Mouse (Mus musculus) heart, embryonic 15.5 days (tissue): ENCODE data around the gene Rasl10a. TPM values are rescaled to one million over a fixed set of nuclear protein-coding genes. Genes with fewer than 3 reads are reported as not detected.
"Not testable (repeated sequence)": the region's sequence is repeated elsewhere in the genome, so short reads cannot be mapped to it uniquely, and the experiment has no call there.

Source experiments
- ATAC-seq: fragments of 200-750 bp; cut with Nextera tagmentation; replicated peaks from 2 replicates; pipeline ENCODE4 v1.8.0; 2017; ENCODE audit warnings: low read depth, moderate TSS enrichment; ENCODE audit not compliant: insufficient number of reproducible peaks, insufficient read depth, low FRiP score
- H3K27ac ChIP-seq: fragments of 300-500 bp; sonication (generic); 2 replicates; pipeline ENCODE4 v1.5.1; 2015; ENCODE audit warnings: mild to moderate bottlenecking, inconsistent platforms
- H3K27me3 ChIP-seq: fragments of 300-500 bp; sonication (generic); 2 replicates; pipeline ENCODE4 v1.6.1; 2015; ENCODE audit warnings: inconsistent platforms
- H3K36me3 ChIP-seq: fragments of 300-500 bp; sonication (generic); 2 replicates; pipeline ENCODE4 v1.6.1; 2015; ENCODE audit warnings: mild to moderate bottlenecking, inconsistent platforms
- H3K4me1 ChIP-seq: fragments of 300-500 bp; sonication (generic); replicated peaks from 2 replicates; pipeline ENCODE4 v1.6.1; 2015; ENCODE audit warnings: inconsistent platforms
- H3K4me2 ChIP-seq: fragments of 300-500 bp; sonication (generic); 2 replicates; pipeline ENCODE4 v1.6.1; 2015; ENCODE audit warnings: inconsistent platforms, mild to moderate bottlenecking, moderate library complexity
- H3K4me3 ChIP-seq: fragments of 300-500 bp; sonication (generic); 2 replicates; pipeline ENCODE4 v1.5.1; 2015; ENCODE audit warnings: mild to moderate bottlenecking, inconsistent platforms
- H3K9ac ChIP-seq: fragments of 300-500 bp; sonication (generic); 2 replicates; pipeline ENCODE4 v1.6.1; 2015; ENCODE audit warnings: mild to moderate bottlenecking, inconsistent platforms
- H3K9me3 ChIP-seq: fragments of 300-500 bp; sonication (generic); replicated peaks from 2 replicates; pipeline ENCODE4 v1.6.1; 2016; ENCODE audit warnings: inconsistent platforms
- WGBS: fragments of 180-500 bp; shearing (Covaris S2); methylation state at CpG from one replicate; pipeline ENCODE4 v1.1.7; 2015; ENCODE audit warnings: mixed read lengths; 5-methylcytosine and 5-hydroxymethylcytosine counted together
- polyA plus RNA-seq: library from polyadenylated mRNA; unstranded; fragments of >200 nt; fragmentation: Nextera tagmentation; extraction: Ambion mirVana; gene quantifications from 2 replicates; pipeline ENCODE4 v1.2.1, GENCODE M21; 2015

Gene Rasl10a
- polyA plus RNA-seq, 1 experiment from 2014 or later, result 0.96 TPM

DNA sequence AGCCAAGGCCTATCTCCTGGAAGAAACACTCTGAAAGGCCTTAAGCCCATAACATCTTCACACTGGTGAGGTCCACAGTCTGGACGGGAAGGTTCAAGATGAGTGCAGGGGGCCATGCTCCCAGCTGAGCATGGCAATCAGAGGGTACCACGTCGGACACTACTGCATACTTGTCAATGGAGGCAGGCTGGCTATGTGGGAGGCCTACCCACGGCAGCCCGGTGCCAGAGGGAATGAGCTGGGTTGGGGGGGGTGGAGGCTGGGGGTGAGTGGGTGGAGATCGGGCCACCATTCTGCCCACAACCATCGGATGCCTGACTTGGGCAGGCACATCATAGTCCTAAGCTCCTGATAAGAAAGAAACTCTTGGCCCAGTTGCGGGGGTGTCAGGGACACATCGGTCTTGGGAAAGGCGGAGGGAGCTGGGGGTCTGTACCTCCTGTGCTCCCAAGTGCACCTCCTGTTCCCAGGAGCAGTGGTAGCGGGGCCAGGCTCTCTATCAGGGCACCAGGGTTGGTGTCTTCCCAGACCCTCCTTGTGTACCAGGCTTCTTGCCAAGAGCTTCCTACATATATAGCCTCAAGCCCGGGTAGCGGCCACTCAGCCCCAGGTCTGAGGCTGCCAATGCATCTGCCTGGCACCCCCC is 5.1 kb downstream of the Rasl10a start:
- Histone ChIP-seq H3K4me3 (0 out of 2 replicates have a peak overlapping the region, but pooled peaks have one; percentile 45), H3K9me3 (no peaks in the 10 kb centered on the region), H3K9ac (no peak overlapping the region), H3K27me3 (peaks cover 53% of the 10 kb centered on the region), H3K4me1 (peaks cover 60% of the 10 kb centered on the region), H3K4me2 (peak overlapping the region; percentile 95; the same call in 1 of the 2 replicates), H3K27ac (no peak overlapping the region), H3K36me3 (peaks cover 3% of the 10 kb centered on the region)
- ATAC-seq, result no peak
- WGBS, result 60% methylated on average over 13 of the region's 13 CpGs

- peak overlapping the region; percentile 74; the same call in 1 of the 2 replicates for H3K9ac ChIP-seq
- H3K36me3 ChIP-seq, result peaks cover 11% of the 10 kb centered on the region
- peak overlapping the region; percentile 95 for H3K4me2 ChIP-seq
- no peaks in the 10 kb centered on the region for H3K9me3 ChIP-seq
- H3K4me1 ChIP-seq, result peaks cover 54% of the 10 kb centered on the region
- WGBS, result 63% methylated on average over 31 of the region's 31 CpGs
- no peak overlapping the region for H3K27ac ChIP-seq
- H3K27me3 ChIP-seq, result peaks cover 47% of the 10 kb centered on the region
- H3K4me3 ChIP-seq, result peak overlapping the region; percentile 69
- ATAC-seq, result no peak
Observed at GRCm38 (mm10) chr11:5063561-5064281, 5.8 kb downstream of the Rasl10a start.

GRCm38 (mm10) chr11:5064282-5065055 is 6.5 kb downstream of the Rasl10a start:
- H3K4me3 ChIP-seq, result peak overlapping the region; percentile 69
- H3K27me3 ChIP-seq, result peaks cover 40% of the 10 kb centered on the region
- peak overlapping the region; percentile 47 for H3K27ac ChIP-seq
- peak overlapping the region; percentile 95 for H3K4me2 ChIP-seq
- H3K36me3 ChIP-seq, result peaks cover 18% of the 10 kb centered on the region
- ATAC-seq, result no peak
- 17% methylated on average over 38 of the region's 38 CpGs for WGBS
- H3K9me3 ChIP-seq, result no peaks in the 10 kb centered on the region
- H3K4me1 ChIP-seq, result peaks cover 47% of the 10 kb centered on the region
- peak overlapping the region; percentile 74 for H3K9ac ChIP-seq

DNA sequence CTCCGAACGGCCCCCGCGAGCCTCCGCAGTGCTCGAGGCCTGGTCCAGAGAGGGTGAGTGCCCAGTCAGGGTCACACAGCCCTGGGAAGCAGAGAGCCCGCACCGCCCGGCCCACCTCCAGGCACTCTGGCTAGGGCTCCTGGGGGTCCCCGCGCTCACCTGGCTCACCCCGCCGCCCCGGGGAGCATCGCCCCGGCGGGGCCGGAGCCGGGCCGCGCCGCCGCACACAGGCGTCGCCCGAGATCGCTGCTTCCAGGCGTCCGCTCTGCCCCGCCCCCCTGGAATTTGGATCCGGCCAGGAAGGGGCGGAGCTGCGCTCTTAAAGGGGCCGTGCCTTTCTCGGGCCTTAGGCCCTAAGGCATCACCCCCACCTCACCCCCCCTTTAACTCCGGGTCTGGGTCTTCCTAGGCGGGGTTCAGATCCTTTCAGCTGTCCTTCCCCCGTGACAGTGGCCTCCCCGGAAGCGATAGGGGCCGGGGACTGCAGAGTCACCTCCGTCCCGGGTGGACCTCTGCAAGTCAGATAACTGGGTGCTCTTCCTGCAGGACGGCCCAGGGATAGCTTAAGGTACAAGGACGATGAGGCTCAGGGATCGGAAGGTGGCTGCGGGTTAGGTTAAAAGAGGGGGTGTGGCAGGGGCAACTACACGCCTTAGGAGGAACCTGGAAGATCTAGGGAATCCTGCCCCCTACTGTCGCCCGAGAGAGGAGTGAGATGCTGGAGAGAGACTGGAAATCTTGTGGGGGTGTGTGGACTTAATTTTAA is 7.3 kb downstream of the Rasl10a start, which contains the start of gene Gas2l1:
Gas2l1 (minus strand) TSS at position 272 of the 766 bp plus-strand sequence.
- Histone ChIP-seq H3K27ac (peak within 1 kb of the TSS; percentile 47), H3K4me2 (peak within 1 kb of the TSS; percentile 95), H3K36me3 (peaks cover 24% of the 10 kb centered on the region), H3K9ac (peak within 1 kb of the TSS; percentile 74), H3K9me3 (no peaks in the 10 kb centered on the region), H3K4me3 (peak within 1 kb of the TSS; percentile 69), H3K27me3 (peaks cover 32% of the 10 kb centered on the region), H3K4me1 (peaks cover 42% of the 10 kb centered on the region)
- ATAC-seq, result peak; percentile 87
- WGBS, result under 1% methylated on average over 50 of the region's 50 CpGs

DNA sequence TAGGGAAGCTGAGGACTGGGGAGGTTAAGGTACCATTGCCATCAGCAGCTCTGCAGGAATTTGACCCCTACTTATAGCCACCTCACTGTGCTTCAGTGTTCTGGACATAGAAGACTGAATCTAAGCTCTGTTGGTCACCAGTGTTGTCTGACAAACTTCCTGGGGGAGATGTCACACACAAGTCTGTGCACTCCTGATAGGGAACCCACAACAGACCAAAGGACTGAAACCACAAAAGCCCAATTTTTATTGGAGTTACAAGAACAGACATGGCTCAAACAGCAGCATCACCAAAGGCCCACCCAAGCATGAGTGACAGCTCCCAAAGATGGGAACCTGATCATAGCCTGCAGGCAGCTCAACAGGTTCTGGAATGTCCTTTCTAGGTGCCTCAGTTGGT is 9.1 kb downstream of the Rasl10a start:
- Histone ChIP-seq H3K9me3 (no peaks in the 10 kb centered on the region), H3K4me3 (no peak overlapping the region), H3K9ac (no peak overlapping the region), H3K36me3 (peaks cover 42% of the 10 kb centered on the region), H3K27me3 (peaks cover 14% of the 10 kb centered on the region), H3K27ac (no peak overlapping the region), H3K4me2 (no peak overlapping the region), H3K4me1 (peaks cover 29% of the 10 kb centered on the region)
- no peak for ATAC-seq

- 82% methylated on average over 9 of the region's 9 CpGs for WGBS
- Histone ChIP-seq H3K9me3 (no peaks in the 10 kb centered on the region), H3K27me3 (peaks cover 3% of the 10 kb centered on the region; the same call in 1 of the 2 replicates), H3K4me2 (no peak overlapping the region), H3K27ac (no peak overlapping the region), H3K9ac (no peak overlapping the region), H3K36me3 (peaks cover 55% of the 10 kb centered on the region), H3K4me3 (no peak overlapping the region), H3K4me1 (peaks cover 16% of the 10 kb centered on the region)
- ATAC-seq, result no peak
Observed at GRCm38 (mm10) chr11:5068126-5068971, 10.4 kb downstream of the Rasl10a start.

DNA sequence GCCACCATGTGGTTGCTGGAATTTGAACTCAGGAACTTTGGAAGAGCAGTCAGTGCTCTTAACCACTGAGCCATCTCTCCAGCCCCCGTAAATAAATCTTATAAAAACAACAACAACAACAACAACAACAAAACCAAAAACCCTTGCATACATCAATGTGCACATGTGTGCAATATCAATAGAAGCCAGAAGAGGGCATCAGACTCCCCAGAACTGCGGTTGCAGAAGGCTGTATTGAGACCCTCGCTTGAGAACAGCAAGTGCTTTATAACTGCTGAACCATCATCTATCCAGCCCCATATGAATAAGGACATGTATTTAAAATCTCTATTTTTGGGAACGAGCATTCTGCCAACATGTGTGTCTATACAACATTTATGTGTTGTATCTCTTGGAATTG is 17.0 kb downstream of the Rasl10a start:
- Histone ChIP-seq H3K4me3 (no peak overlapping the region), H3K4me1 (no peaks in the 10 kb centered on the region), H3K27ac (no peak overlapping the region), H3K4me2 (no peak overlapping the region), H3K9me3 (no peaks in the 10 kb centered on the region), H3K9ac (no peak overlapping the region), H3K36me3 (peaks cover 80% of the 10 kb centered on the region), H3K27me3 (no peaks in the 10 kb centered on the region)
- ATAC-seq, result no peak
- WGBS, result 79% methylated on average over 4 of the region's 4 CpGs

DNA sequence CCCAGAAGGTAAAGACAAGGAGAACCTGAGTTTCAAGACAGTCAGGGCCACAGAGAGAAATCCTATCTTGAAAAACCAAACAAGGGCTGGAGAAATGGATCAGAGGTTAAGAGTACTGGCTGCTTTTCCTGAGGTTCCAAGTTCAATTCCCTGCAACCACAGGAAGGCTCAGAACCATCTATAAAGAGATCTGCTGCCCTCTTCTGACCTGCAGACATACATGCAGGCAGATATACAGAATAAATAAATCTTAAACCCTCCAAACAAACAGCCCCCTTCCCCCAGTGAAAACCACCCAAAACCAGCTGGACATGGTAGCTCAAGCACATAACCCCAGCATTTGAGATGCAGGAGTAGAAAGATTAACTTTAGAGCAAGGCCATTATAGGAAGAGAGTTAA is 17.8 kb downstream of the Rasl10a start:
- H3K36me3 ChIP-seq, result peaks cover 77% of the 10 kb centered on the region
- no peak overlapping the region for H3K4me3 ChIP-seq
- H3K9ac ChIP-seq, result no peak overlapping the region
- no peaks in the 10 kb centered on the region for H3K9me3 ChIP-seq
- no peaks in the 10 kb centered on the region for H3K4me1 ChIP-seq
- H3K27me3 ChIP-seq, result no peaks in the 10 kb centered on the region
- H3K4me2 ChIP-seq, result no peak overlapping the region
- no peak for ATAC-seq
- no peak overlapping the region for H3K27ac ChIP-seq

DNA sequence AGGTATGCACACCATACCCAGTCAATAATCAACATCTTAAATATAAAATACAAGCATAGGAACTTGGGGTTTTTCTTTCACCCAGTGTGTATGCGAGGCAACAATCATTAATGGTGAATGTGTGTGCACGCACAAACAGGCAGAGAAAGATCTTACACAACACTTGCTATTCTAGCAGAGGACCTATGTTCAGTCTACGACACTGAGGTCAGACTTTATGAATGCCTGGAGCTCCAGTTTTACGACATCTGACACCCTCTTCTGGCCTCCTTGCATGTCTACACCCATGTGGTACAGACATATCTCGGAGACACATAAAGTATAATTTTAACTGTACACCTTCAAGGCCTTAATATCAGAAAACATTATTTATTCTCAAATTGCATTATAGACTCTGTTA is 18.9 kb downstream of the Rasl10a start:
- peaks cover 73% of the 10 kb centered on the region for H3K36me3 ChIP-seq
- 77% methylated on average over 4 of the region's 5 CpGs for WGBS
- H3K27me3 ChIP-seq, ATAC-seq, H3K4me1 ChIP-seq, H3K9ac ChIP-seq, H3K4me2 ChIP-seq, H3K4me3 ChIP-seq, H3K27ac ChIP-seq, H3K9me3 ChIP-seq: not testable (repeated sequence)

GRCm38 (mm10) chr11:5089147-5089546 is 31.2 kb downstream of the Rasl10a start:
- 96% methylated on average over 1 of the region's 1 CpGs for WGBS

More at GRCm38 (mm10) chr11:5089147-5089546, 31.2 kb downstream of the Rasl10a start:
- Histone ChIP-seq H3K9ac (no peak overlapping the region), H3K27ac (no peak overlapping the region), H3K27me3 (no peaks in the 10 kb centered on the region), H3K9me3 (no peaks in the 10 kb centered on the region), H3K4me1 (no peaks in the 10 kb centered on the region), H3K4me2 (no peak overlapping the region), H3K4me3 (no peak overlapping the region), H3K36me3 (peaks cover 80% of the 10 kb centered on the region)
- no peak for ATAC-seq
